Mouse (Mus musculus) brain, adult 2 months (tissue): Measurements from ENCODE around the gene E130309D02Rik.

Experiments
- DNase-seq: peaks from one replicate; pipeline ENCODE4 v3.0.0; 2011; ENCODE audit warnings: low read depth, low spot score

Gene E130309D02Rik

DNA sequence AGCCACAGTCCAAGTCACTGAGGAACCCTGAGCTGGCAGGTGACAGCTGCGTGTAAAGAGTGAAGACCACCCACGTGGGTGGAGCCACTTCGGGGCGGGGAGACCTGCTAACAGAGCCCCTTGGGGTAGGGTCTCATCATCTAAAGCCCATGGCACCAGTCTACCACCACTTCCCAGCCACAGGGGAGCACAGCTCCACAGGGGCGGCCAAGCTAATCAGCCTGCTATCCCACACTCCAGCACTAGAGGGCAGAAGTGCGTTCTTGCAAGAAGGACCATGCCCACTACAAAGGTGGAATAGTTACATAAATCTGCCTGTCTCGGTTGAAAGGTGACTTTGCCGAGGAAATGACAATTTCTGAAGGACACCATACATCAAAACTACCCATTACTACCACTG is 3.3 kb downstream of the E130309D02Rik start:
- DNase-seq, result peak; percentile 92

DNA sequence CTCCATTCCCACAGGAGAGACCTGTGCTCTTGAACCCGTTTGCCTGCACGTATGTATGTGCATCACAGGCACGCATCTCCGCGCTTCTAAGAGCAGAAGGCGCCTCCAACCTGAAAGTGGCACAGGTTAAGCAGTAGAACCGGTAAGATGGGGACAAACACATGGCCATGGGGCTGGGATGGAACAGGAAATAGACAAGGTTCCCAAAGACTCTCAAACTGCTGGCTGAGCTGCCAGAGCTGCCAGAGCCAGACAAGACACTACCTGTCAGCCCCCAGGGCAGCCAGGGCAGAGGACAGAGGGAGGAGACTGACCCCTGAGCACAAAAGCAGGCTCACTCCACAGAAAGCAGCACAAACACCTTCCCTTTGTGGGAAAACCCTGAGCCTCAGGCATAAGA is 5.2 kb downstream of the E130309D02Rik start:
- no peak for DNase-seq

DNA sequence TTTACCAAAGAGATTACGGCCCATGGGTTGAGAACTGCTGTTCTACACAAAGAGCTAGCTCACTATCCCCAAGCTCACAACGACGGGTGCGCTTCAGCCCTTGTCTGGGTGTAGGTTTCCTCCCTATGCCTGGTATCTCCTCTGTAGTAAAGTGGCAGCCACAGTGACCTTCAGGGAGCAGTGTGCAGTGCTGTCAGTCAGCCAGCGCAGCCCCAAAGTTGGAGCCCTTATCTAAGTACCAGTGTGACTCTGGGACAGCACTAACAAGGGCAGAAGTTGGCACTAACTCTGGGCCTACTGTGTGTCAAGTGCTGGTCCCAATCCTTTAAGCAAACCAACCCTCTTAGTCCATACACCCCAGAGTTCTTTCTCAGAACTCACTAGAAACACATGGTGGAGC is 6.3 kb downstream of the E130309D02Rik start:
- no peak for DNase-seq

DNA sequence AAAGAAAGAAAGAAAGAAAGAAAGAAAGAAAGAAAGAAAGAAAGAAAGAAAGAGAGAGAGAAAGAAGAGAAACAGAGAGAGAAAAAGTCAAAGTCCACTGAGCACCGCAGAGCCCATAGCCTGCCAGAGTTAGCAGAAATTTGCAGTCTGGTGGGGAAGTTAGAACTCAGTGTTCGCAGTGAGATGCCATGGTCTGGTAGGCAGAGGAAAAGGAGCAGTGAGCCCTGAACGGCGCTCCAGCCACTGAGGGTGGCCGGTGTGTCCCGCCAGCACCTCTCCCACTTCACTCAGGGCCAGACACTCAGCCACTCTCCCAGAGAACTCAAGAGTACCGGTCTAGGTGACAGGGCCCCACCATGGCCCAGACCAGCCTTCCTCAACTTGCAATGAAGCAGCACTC is 10.9 kb downstream of the E130309D02Rik start:
- DNase-seq, result no peak

DNA sequence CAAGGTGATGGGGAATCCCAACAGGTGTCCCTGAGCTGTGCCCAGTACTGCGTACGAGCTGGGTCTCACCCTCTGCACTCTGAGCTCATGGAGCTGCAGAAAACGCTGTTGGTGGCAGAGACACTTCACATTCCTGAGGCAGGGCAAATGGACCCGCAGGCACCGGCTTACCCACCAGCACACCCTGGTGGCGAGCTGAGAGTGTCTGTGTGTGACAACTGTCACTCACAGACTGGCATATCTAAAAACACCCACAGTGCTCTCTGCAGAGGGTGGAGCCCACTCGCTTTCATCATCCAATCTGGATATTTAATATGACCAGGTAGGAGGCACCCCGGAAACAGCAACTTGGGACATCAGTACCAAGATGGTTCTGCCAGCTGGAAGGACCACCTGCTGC is 13.9 kb downstream of the E130309D02Rik start:
- DNase-seq, result no peak

DNA sequence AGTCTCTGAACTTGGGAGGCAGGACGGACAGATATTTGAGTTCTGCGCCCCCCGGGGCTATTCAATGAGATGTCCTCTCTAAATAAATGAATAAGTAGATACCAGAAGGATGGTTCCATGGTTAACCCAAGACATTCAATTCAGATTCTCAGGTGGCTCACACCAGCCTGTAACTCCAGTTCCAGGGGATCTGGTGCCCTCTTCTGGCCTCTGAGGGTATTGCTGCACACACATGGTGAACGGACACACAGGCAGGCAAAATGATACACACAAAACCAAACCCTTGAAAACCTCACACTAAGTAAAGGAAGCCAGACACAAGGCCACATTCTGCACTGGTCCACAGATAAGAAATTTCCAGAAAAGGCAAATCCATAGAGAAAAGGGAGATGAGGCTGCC is 15.5 kb downstream of the E130309D02Rik start:
- DNase-seq, result peak; percentile 52

DNA sequence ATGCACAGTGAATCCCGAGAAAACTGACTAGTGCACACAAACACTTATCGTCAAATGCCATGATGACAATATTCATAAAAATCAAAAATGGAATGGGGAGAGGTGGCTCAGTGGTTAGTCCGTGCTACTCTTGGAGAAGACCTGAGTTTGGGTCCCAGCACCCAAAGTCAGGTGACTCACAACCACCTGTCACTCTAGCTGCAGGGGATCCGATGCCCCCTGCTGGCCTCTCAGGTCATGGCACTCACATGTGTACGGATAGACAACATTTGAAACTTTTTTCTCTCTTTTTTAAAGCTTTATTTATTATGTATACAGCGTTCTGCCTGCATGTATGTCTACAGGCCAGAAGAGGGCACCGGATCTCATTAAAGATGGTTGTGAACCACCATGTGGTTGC is 16.8 kb downstream of the E130309D02Rik start:
- no peak for DNase-seq

DNA sequence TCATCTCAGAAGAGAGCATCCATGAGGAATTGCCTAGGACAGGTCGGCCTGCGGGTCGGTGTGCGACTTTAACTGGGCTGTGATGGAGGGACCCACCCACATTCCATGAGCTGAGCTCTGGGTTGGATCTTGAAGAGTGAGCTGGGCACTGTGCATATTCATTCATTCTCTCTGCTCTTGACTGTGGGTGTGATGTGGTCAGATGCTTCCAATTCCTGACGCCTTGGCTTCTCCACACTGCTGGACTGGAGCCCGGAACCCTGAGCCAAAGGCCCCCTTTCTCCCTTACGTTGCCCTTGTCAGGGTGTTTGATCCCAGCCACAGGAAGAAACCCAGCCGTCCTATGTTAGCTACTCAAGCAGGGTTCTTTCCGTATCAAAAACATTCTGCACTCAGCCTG is 17.2 kb downstream of the E130309D02Rik start:
- no peak for DNase-seq

DNA sequence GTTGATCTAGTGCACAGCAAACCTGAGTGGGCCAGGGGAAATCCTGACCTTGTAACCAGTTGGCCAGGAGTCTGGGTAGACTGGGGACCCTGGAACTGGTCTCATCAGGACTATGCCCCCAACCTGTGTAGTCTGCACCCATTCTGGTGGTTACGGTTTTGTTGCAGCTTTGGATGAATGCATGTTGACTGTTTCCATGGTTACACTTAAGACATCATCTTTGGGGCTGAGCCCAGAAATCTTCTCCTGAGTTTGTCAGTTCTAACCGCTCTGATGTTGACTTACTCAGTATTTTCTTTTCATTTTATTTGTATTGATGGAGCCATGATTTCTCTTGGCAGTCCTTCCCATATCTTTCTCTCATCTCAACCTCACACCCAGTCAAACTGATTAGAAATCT is 19.8 kb downstream of the E130309D02Rik start:
- peak; percentile 40 for DNase-seq

DNA sequence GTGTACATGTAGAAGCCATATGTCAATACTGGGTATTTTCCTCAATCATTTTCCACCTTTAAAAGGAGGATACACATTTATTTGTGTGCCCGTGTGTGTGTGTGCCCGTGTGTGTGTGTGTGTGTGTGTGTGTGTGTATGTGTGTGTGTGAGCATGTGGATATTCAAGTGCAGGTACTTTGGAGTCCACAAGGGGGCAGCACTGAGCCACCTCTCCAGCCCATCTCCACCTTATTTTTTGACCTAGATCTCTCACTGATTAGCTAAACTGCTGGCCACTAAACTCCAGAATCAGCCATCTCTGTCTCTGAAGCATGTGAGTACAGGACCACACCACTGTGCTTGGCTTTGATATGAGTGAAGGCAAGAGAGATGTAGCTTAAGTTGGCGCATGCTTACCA is 20.3 kb downstream of the E130309D02Rik start:
- no peak for DNase-seq

DNA sequence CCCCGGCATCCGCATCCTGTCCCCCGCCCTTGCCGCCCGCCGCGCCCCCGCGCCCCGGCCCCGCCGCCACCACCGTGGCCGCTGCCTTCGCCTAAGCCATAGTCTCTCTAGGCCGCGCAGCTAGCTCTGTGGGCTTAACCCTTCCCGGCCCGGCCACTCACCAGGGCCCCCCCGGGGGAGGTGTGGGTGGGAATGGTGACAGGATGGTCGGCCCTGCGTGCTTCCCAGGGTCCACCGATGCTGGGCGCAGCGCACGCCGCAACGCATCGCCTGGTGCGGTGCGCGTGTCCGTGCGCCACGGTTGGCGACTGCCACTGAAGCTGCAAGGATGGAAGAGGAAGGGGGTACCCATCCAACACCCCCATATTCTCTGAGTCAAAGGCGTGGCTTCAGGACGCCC is 21.8 kb downstream of the E130309D02Rik start, which contains the start of gene Zfp853:
Gene Zfp853 (minus strand): TSS at position 220 of the 400 bp plus-strand sequence.
- no peak for DNase-seq

DNA sequence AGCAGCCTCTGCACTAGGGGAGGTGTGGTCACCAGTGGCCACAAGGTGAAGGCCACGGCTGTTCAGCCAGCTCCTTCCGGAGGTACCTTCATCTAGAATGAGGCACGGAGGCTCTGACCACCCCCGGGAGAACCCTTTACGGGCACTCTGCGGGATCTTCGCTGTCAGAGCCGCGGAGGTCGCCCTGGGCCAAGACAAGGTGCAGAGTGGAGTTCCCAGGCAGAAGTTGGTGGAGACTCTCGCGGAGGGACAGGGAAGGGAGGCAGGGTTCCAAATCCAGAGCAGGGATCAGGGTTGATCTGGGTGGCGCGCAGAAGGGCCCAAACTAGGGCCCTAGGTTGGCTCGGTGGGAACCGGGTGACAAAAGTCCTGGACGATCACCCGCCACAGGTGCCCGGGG is 22.3 kb downstream of the E130309D02Rik start:
- DNase-seq, result no peak

DNA sequence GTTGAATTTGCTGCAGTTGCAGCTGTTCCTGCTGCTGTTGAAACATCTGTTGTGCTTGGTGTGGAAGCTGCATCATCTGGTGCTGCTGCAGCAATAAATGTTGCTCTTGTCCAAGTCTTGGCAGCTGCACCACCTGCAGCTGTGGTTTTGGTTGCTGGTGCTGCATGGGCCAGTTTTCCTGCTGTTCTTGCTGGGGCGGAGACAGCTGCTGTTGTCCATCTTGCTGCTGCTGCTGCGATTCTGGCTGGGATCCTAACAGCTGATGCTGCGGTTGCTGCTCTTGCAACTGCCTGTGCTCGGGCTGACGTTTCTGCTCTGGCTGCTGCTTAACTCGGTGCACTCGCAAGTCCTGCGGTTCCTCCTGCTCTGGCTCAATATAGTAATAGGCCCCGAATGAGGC is 25.9 kb downstream of the E130309D02Rik start:
- no peak for DNase-seq

DNA sequence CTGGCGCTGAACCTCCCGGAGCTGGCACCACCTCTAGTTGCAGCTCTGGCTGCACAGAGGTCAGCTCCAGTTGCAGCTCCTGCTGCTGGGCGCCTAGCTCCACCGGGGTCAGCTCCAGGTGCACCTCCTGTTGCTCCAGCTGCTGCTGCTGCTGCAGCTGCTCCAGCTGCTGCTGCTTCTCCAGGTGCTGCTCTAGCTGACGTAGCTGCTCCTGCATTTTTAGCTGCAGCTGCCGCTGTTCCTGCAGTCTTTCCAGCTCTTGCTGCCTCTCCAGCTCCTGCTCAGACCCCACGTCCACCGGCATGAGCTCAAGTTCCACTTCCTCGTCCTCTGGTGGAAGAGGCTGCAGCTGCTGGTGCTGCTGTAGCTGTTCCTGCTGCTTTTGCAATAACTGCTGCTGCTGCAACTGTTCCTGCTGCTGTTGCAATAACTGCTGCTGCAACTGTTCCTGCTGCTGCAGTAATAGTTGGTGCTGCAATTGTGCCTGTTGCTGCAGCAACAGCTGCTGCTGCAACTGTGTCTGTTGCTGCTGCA is 26.7 kb downstream of the E130309D02Rik start:
- DNase-seq, result no peak

DNA sequence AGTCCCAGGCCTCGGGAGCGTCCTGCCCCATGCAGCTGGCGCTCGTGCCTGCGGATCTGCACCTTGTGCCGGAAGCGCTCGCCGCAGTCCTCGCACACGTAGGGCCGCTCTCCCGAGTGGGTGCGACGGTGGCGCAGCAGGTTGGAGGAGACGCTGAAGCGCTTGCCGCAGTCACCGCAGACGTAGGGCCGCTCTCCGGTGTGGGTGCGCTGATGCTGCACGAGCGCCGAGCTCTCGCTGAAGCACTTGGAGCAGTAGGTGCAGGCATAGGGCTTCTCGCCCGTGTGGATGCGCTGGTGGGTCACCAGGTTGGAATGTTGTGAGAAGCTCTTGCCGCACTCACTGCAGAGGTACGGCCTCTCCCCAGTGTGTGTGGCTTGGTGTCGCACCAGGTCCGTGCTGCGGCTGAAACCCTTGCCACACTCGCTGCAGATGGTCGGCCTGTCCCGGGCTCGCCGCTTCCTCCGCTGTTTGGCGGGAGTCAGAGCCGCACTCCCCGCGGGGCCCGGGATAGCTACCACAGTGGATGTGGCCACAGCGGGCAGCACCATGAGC is 27.3 kb downstream of the E130309D02Rik start:
- DNase-seq, result peak; percentile 56

DNA sequence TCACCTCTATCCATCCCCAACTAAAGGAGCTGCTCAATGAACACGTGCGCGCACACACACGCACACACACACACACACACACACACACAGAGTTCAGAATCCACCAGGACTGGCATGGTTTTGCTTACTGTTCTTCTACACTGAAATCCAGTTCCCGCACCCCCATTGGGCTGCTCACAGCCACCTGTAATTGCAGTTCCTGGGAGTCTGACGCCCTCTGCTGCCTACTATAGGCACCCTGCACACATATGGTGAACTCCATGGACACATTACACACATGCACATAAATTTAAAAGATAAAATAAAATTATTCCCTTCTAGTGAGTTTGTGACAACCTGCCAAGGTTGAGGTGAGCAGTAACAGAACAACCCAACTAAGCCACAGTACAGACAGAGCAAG is 30.4 kb downstream of the E130309D02Rik start:
- no peak for DNase-seq

DNA sequence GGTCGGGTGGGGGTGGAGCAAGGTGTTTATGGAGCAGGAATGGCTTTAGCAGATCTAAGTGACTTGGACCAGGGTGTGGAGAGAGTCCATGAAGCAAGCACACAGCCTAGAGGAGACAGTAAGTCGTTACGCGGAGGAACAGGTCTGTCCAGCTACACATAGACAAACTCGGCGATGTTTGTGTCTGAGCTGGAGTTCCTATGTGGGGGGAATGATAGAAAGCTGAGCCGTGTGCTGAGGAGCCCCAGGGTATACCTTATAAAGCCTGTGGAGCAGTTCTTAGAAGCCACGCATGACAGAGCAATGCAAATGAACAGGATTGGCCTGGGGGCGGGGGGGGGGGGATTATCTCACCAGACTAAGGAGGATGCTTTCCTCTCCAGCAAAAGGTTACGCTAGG is 35.9 kb downstream of the E130309D02Rik start:
- no peak for DNase-seq

DNA sequence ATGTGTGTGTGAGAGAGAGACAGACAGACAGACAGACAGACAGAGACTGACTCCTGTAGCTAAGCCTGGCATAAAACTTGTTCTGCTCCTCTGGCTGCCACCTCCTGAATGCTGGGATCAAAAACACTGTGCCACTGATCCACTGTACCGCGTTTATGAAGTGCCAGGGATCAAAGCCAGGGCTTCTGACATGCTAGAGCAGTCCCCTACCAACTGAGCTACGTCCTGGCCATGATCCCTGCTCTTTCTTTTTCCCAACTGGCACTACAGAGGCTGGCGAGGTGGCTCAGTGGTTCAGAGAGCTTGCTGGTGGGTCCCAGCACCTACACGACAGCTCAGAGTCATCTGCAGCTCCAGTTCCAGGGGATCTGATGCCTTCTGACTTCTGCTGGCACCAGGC is 39.4 kb downstream of the E130309D02Rik start:
- no peak for DNase-seq

DNA sequence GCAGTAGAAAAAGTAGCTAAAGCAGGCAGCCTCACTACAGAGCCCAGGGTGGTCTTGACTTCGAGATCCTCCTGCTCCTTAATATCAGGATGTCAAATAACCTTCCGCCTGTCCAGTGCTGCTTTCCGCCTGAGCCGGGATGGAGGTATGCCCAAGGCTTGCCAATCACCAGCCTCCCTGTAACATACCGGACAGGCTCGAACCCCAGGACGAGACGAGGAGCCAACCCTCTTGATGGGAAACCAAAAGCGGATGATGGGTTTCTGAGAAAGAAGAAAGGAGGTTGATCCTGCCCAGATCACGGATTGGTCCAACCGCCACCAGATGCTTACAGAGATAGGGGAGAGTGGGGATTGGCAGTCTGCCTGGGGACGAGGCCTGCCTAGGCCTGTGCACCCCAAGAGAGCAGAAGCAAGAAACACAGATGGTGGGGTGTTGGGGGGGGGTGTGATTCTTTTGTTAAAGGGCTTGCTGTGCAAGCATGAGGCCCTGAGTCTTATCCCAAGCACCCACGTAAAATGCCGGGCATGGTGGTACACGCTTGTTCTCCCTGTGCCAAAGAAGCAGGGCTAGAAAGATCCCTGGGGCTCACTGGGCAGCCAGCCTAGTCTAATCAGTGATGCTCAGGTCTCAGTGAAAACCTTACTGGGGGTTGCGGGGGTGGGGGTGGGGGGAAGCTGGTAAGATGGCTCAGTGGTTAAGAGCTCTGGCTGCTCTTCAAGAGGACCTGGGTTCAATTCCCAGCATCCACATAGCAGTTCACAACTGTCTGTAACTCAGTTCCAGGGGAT is 42.4 kb downstream of the E130309D02Rik start:
- no peak for DNase-seq

DNA sequence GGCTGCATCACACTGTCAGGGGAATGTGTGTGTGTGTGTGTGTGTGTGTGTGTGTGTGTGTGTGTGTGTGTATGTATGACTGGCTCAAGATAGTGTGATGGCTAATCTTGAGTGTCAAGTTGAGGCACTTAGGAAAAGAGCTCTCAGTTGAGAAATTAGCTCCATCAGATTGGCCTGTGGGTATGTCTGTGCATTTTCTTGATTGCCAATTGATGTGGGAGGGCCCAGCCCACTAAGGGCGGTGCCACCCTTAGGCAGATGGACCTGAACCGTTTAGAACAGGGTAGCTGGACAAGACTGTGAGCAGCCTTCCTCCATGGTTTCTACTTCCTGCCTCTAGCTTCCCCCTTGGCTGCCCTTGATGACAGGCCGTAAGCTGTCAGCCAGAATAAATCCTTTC is 43.1 kb downstream of the E130309D02Rik start:
- no peak for DNase-seq

DNA sequence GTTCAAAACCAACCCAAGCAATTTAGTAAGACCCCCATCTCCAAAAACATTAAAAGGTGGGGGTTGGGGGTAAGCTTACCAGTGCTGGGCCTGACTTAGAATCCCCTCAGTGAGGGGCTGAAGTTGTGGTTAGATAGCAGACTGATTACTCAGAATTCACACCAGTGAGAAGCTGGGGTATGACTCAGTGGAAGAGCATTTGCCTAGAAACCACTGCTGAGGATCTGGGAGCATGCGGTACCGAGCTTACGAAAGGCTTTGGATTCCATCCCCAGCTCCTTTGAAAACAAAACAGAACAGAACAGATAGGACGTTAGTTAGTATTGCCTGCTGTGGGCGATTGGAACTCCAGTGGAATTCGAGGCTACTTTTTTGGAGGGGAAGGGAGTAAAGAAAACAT is 43.5 kb downstream of the E130309D02Rik start:
- DNase-seq, result peak; percentile 82

DNA sequence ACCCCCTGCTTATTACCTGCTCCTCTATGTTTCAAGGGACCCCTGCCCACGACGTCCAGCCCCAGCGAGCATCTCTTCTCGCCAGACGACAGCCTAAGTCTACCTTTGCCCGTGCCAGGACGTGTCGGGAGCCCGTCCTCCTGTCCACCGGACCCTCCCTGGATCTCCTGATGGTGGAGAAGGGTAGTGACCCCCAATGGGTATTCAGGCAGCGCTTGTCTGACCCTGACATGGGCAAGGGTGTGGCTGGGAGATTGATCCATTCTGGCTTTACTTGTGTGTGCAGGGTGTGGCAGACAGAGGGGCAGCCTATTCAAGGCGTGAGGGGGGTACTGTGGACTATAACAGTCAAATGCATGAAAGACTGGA is 45.0 kb downstream of the E130309D02Rik start:
- DNase-seq, result no peak
